Mouse (Mus musculus) embryonic facial prominence, embryonic 14.5 days (tissue): Measurements from ENCODE around the gene Nmrk2. TPM values are rescaled to one million over a fixed set of nuclear protein-coding genes. Genes with fewer than 3 reads are reported as not detected.

Experiments used
- ATAC-seq: fragments of 200-750 bp; cut with Nextera tagmentation; 2 replicates; pipeline ENCODE4 v1.8.0; 2017; ENCODE audit warnings: low read depth, moderate number of reproducible peaks, moderate TSS enrichment
- DNase-seq: peaks from one replicate; pipeline ENCODE4 v3.0.0-alpha.2; 2015; ENCODE audit warnings: low spot score
- H3K27ac ChIP-seq: fragments of 300-500 bp; sonication (generic); replicated peaks from 2 replicates; pipeline ENCODE4 v1.5.1; 2014; ENCODE audit warnings: low read depth, mild to moderate bottlenecking, low read length, moderate library complexity
- H3K27me3 ChIP-seq: fragments of 300-500 bp; sonication (generic); replicated peaks from 2 replicates; pipeline ENCODE4 v1.6.1; 2014; ENCODE audit warnings: low read length; ENCODE audit not compliant: control insufficient read depth, insufficient read depth
- H3K36me3 ChIP-seq: fragments of 300-500 bp; sonication (generic); 2 replicates; pipeline ENCODE4 v1.6.1; 2014; ENCODE audit warnings: low read length, mixed read lengths; ENCODE audit not compliant: control insufficient read depth, insufficient read depth
- H3K4me1 ChIP-seq: fragments of 300-500 bp; sonication (generic); 2 replicates; pipeline ENCODE4 v1.6.1; 2014; ENCODE audit warnings: antibody characterized with exemption, low read length; ENCODE audit not compliant: control insufficient read depth, insufficient read depth
- H3K4me2 ChIP-seq: fragments of 300-500 bp; sonication (generic); 2 replicates; pipeline ENCODE4 v1.6.1; 2014; ENCODE audit warnings: low read depth, mild to moderate bottlenecking, low read length, moderate library complexity, mixed read lengths
- H3K4me3 ChIP-seq: fragments of 300-500 bp; sonication (generic); 2 replicates; pipeline ENCODE4 v1.5.1; 2014; ENCODE audit warnings: low read depth, mild to moderate bottlenecking, low read length
- H3K9ac ChIP-seq: fragments of 300-500 bp; sonication (generic); 2 replicates; pipeline ENCODE4 v1.6.1; 2014; ENCODE audit warnings: low read depth, mild to moderate bottlenecking, low read length, moderate library complexity, mixed read lengths
- H3K9me3 ChIP-seq: fragments of 300-500 bp; sonication (generic); 2 replicates; pipeline ENCODE4 v1.6.1; 2016; ENCODE audit warnings: low read length; ENCODE audit not compliant: control insufficient read depth
- WGBS: fragments of 180-500 bp; shearing (Covaris S2); extraction: QIAGEN DNeasy Blood & Tissue Kit; methylation state at CpG from one replicate; pipeline ENCODE4 v1.1.7; 2014; 5-methylcytosine and 5-hydroxymethylcytosine counted together
- polyA plus RNA-seq: library from polyadenylated mRNA; unstranded; fragments of >200 nt; fragmentation: Nextera tagmentation; extraction: Ambion mirVana; gene quantifications from 2 replicates; pipeline ENCODE4 v1.2.1, GENCODE M21; 2014

The Nmrk2 gene
- polyA plus RNA-seq, 1 experiment from 2014 or later = 1.7 TPM

- no peak overlapping the region for H3K9ac ChIP-seq
- no peak for ATAC-seq
Observed at GRCm38 (mm10) chr10:81151261-81151660, 50.6 kb downstream of the Nmrk2 start.

More at GRCm38 (mm10) chr10:81151261-81151660, 50.6 kb downstream of the Nmrk2 start:
- Histone ChIP-seq H3K27me3 (no peaks in the 10 kb centered on the region), H3K4me1 (no peaks in the 10 kb centered on the region), H3K36me3 (peaks cover 94% of the 10 kb centered on the region), H3K4me2 (no peak overlapping the region), H3K27ac (no peak overlapping the region), H3K9me3 (no peaks in the 10 kb centered on the region), H3K4me3 (no peak overlapping the region)
- WGBS = 73% methylated on average over 6 of the region's 6 CpGs
- DNase-seq = no peak

Other genes with a start within 250 kb of the Nmrk2 start
- 5.9 and 8.7 TPM in 2 replicates for gene Gng7, start 187.1 kb downstream of the Nmrk2 start, polyA plus RNA-seq
- 0.95 and 1.1 TPM in 2 replicates for gene Diras1, start 176.4 kb downstream of the Nmrk2 start, polyA plus RNA-seq
- gene Slc39a3, start 164.6 kb downstream of the Nmrk2 start, polyA plus RNA-seq = 11.9 and 15.4 TPM in 2 replicates
- gene Sgta, start 141.9 kb downstream of the Nmrk2 start, polyA plus RNA-seq = 163 and 179 TPM in 2 replicates
- gene Thop1, start 132.0 kb downstream of the Nmrk2 start, polyA plus RNA-seq = 61.7 and 62.9 TPM in 2 replicates
- 0.60 and 0.68 TPM in 2 replicates for gene Creb3l3, start 103.2 kb downstream of the Nmrk2 start, polyA plus RNA-seq
- gene Map2k2, start 96.1 kb downstream of the Nmrk2 start, polyA plus RNA-seq = 166 and 178 TPM in 2 replicates
- 24.1 and 25.9 TPM in 2 replicates for gene Zbtb7a, start 66.8 kb downstream of the Nmrk2 start, polyA plus RNA-seq
- 33.2 and 35.6 TPM in 2 replicates for gene Pias4, start 34.1 kb downstream of the Nmrk2 start, polyA plus RNA-seq
- 549 and 578 TPM in 2 replicates for gene Eef2, start 25.4 kb downstream of the Nmrk2 start, polyA plus RNA-seq
- 53.4 and 58.3 TPM in 2 replicates for gene Dapk3, start 19.0 kb downstream of the Nmrk2 start, polyA plus RNA-seq
- gene 4930442H23Rik, start 18.2 kb downstream of the Nmrk2 start, polyA plus RNA-seq = not detected in 2 replicates
- 2.3 and 2.4 TPM in 2 replicates for gene Atcay, start 28.8 kb upstream of the Nmrk2 start, polyA plus RNA-seq
- gene Zfr2, start 31.1 kb upstream of the Nmrk2 start, polyA plus RNA-seq = 6.5 and 9.7 TPM in 2 replicates
- 4.9 and 5.4 TPM in 2 replicates for gene Matk, start 50.9 kb upstream of the Nmrk2 start, polyA plus RNA-seq
- 196 and 206 TPM in 2 replicates for gene Mrpl54, start 64.9 kb upstream of the Nmrk2 start, polyA plus RNA-seq
- 56.0 and 61.4 TPM in 2 replicates for gene Apba3, start 64.9 kb upstream of the Nmrk2 start, polyA plus RNA-seq
- 8.1 and 9.9 TPM in 2 replicates for gene Tjp3, start 89.5 kb upstream of the Nmrk2 start, polyA plus RNA-seq
- gene Pip5k1c, start 90.9 kb upstream of the Nmrk2 start, polyA plus RNA-seq = 48.4 and 56.3 TPM in 2 replicates
- gene Cactin, start 119.1 kb upstream of the Nmrk2 start, polyA plus RNA-seq = 27.0 and 27.5 TPM in 2 replicates
- 6.7 and 8.7 TPM in 2 replicates for gene Tbxa2r, start 126.7 kb upstream of the Nmrk2 start, polyA plus RNA-seq
- gene Gipc3, start 141.2 kb upstream of the Nmrk2 start, polyA plus RNA-seq = 0.04 and 0.14 TPM in 2 replicates
- 66.8 and 78.7 TPM in 2 replicates for gene Hmg20b, start 148.4 kb upstream of the Nmrk2 start, polyA plus RNA-seq
- gene Mfsd12, start 155.4 kb upstream of the Nmrk2 start, polyA plus RNA-seq = 6.8 and 9.8 TPM in 2 replicates
- 0.31 and 0.71 TPM in 2 replicates for gene 4930404N11Rik, start 163.8 kb upstream of the Nmrk2 start, polyA plus RNA-seq
- 69.5 and 90.1 TPM in 2 replicates for gene Fzr1, start 176.5 kb upstream of the Nmrk2 start, polyA plus RNA-seq
- 61.4 and 67.1 TPM in 2 replicates for gene Dohh, start 182.4 kb upstream of the Nmrk2 start, polyA plus RNA-seq
- gene Gm48551, start 182.4 kb upstream of the Nmrk2 start, polyA plus RNA-seq = 2.4 and 2.6 TPM in 2 replicates
- 0.77 and 0.88 TPM in 2 replicates for gene Gm48552, start 187.0 kb upstream of the Nmrk2 start, polyA plus RNA-seq
- 3.9 and 4.1 TPM in 2 replicates for gene Smim24, start 191.0 kb upstream of the Nmrk2 start, polyA plus RNA-seq